In genomic region chr13:51378126-51378525, GRCm38 (mm10) we compare ENCODE assay signal across 9 mouse cellular contexts. TPM values are rescaled to one million over a fixed set of nuclear protein-coding genes. Genes with fewer than 3 reads are reported as not detected.
A peak's percentile ranks its signal among the peaks of the same experiment; 100 is the strongest.
DNase-seq lines count a peak whose midpoint lies in the region; ATAC-seq and TF ChIP-seq lines count a peak whose summit lies in the region.
"Had no signal": no experiment of that assay in that cellular context is flagged by ENCODE, and none has a peak within 500 bp of the region (broad histone marks: within the 10 kb centered on the region; RNA-seq: fewer than 3 reads in every experiment).

No protein-coding gene starts in this region.

- H3K27me3 ChIP-seq in hindbrain, embryonic 10.5 days (ENCODE audit: insufficient read depth, poor library complexity, severe bottlenecking) = no peaks in the 10 kb centered on the region
- H3K27me3 ChIP-seq in hindbrain, embryonic 13.5 days = no peaks in the 10 kb centered on the region
- no peaks in the 10 kb centered on the region for H3K27me3 ChIP-seq in ES-Bruce4 (ENCODE audit: control insufficient read depth, insufficient read depth, low read length, poor library complexity, severe bottlenecking)
- no peaks in the 10 kb centered on the region for H3K27me3 ChIP-seq in embryonic facial prominence, embryonic 14.5 days (replicated peaks; ENCODE audit: control insufficient read depth, insufficient read depth, low read length)
- no peaks in the 10 kb centered on the region for H3K27me3 ChIP-seq in liver, embryonic 16.5 days (ENCODE audit: control insufficient read depth, insufficient read depth, low read depth, low read length)

- 48% methylated on average over 4 of the region's 4 CpGs for WGBS in hindbrain, embryonic 10.5 days
- WGBS in hindbrain, embryonic 13.5 days = 28% methylated on average over 4 of the region's 4 CpGs
- WGBS in embryonic facial prominence, embryonic 14.5 days = 26% methylated on average over 4 of the region's 4 CpGs
- 36% methylated on average over 4 of the region's 4 CpGs for WGBS in liver, embryonic 16.5 days (ENCODE audit: insufficient replicate concordance)

- no peak overlapping the region; the same call in 1 of the 2 replicates for H3K4me3 ChIP-seq in hindbrain, embryonic 10.5 days
- no peak overlapping the region for H3K4me3 ChIP-seq in hindbrain, embryonic 13.5 days
- H3K4me3 ChIP-seq in ES-Bruce4 (ENCODE audit: low read depth, low read length) = no peak overlapping the region
- no peak overlapping the region for H3K4me3 ChIP-seq in embryonic facial prominence, embryonic 14.5 days (ENCODE audit: low read depth, low read length)
- no peak overlapping the region for H3K4me3 ChIP-seq in liver, embryonic 16.5 days (ENCODE audit: low read depth, low read length)

- peaks cover 34% of the 10 kb centered on the region for H3K4me1 ChIP-seq in hindbrain, embryonic 10.5 days (replicated peaks)
- peaks cover 19% of the 10 kb centered on the region for H3K4me1 ChIP-seq in hindbrain, embryonic 13.5 days (replicated peaks)
- H3K4me1 ChIP-seq in ES-Bruce4 (ENCODE audit: control insufficient read depth, insufficient read depth, low read length) = peaks cover 5% of the 10 kb centered on the region
- peaks cover 19% of the 10 kb centered on the region for H3K4me1 ChIP-seq in embryonic facial prominence, embryonic 14.5 days (ENCODE audit: control insufficient read depth, insufficient read depth, low read length)
- H3K4me1 ChIP-seq in liver, embryonic 16.5 days (ENCODE audit: control insufficient read depth, low read depth, low read length) = no peaks in the 10 kb centered on the region

- TF ChIP-seq POLR2A in ES-Bruce4 (IDR thresholded peaks at IDR 0.05; ENCODE audit: insufficient read depth, low read length) = no peak

- no peak for ATAC-seq in hindbrain, embryonic 13.5 days (ENCODE audit: low FRiP score)
- no peak; the same call in 1 of the 2 replicates for ATAC-seq in embryonic facial prominence, embryonic 14.5 days (ENCODE audit: low read depth)
- ATAC-seq in liver, embryonic 16.5 days (ENCODE audit: low read depth) = no peak
- ATAC-seq: CD4-positive, CD25-positive, alpha-beta regulatory T cell, adult 4 months had no signal

- TF ChIP-seq CTCF in ES-Bruce4 (IDR thresholded peaks at IDR 0.05; ENCODE audit: low read depth, low read length) = no peak

- peaks cover 6% of the 10 kb centered on the region; the same call in 1 of the 2 replicates for H3K9me3 ChIP-seq in hindbrain, embryonic 10.5 days
- H3K9me3 ChIP-seq in hindbrain, embryonic 13.5 days = no peaks in the 10 kb centered on the region
- H3K9me3 ChIP-seq in ES-Bruce4 (replicated peaks; ENCODE audit: control insufficient read depth, insufficient read depth, low read length, poor library complexity, severe bottlenecking) = no peaks in the 10 kb centered on the region
- H3K9me3 ChIP-seq in embryonic facial prominence, embryonic 14.5 days (ENCODE audit: control insufficient read depth, low read length) = 0 out of 2 replicates have a peak, but pooled peaks cover 3% of the 10 kb centered on the region
- no peaks in the 10 kb centered on the region for H3K9me3 ChIP-seq in liver, embryonic 16.5 days (replicated peaks; ENCODE audit: control insufficient read depth, low read length)

- H3K4me2 ChIP-seq in hindbrain, embryonic 13.5 days = no peak overlapping the region
- 0 out of 2 replicates have a peak overlapping the region, but pooled peaks have one; percentile 23 for H3K4me2 ChIP-seq in embryonic facial prominence, embryonic 14.5 days (ENCODE audit: low read depth, low read length)
- peak overlapping the region; percentile 18; the same call in 1 of the 2 replicates for H3K4me2 ChIP-seq in liver, embryonic 16.5 days (ENCODE audit: low read depth, low read length)

- no peaks in the 10 kb centered on the region for H3K36me3 ChIP-seq in hindbrain, embryonic 10.5 days
- no peaks in the 10 kb centered on the region for H3K36me3 ChIP-seq in hindbrain, embryonic 13.5 days
- no peaks in the 10 kb centered on the region for H3K36me3 ChIP-seq in ES-Bruce4 (ENCODE audit: control insufficient read depth, insufficient read depth, low read length, poor library complexity, severe bottlenecking)
- no peaks in the 10 kb centered on the region for H3K36me3 ChIP-seq in embryonic facial prominence, embryonic 14.5 days (ENCODE audit: control insufficient read depth, insufficient read depth, low read length)
- H3K36me3 ChIP-seq in liver, embryonic 16.5 days (ENCODE audit: control insufficient read depth, insufficient read depth) = no peaks in the 10 kb centered on the region

- DNase-seq in hindbrain, embryonic 10.5 days (ENCODE audit: low spot score) = peak; percentile 55
- peak; percentile 55 for DNase-seq in embryonic facial prominence, embryonic 14.5 days (ENCODE audit: low spot score)
- no peak for DNase-seq in adrenal gland, adult 18-20 months (ENCODE audit: low spot score in 2 of 2)
- DNase-seq in layer of hippocampus, adult 11-12 months (ENCODE audit: low spot score) = no peak
- DNase-seq in layer of hippocampus, postnatal 25 days (ENCODE audit: extremely low spot score in 1 of 2, low spot score in 1 of 2) = no peak

- H3K27ac ChIP-seq in hindbrain, embryonic 10.5 days = peak overlapping the region; percentile 87
- H3K27ac ChIP-seq in hindbrain, embryonic 13.5 days = no peak overlapping the region
- no peak overlapping the region for H3K27ac ChIP-seq in ES-Bruce4 (ENCODE audit: insufficient read depth, low read length)
- no peak overlapping the region for H3K27ac ChIP-seq in embryonic facial prominence, embryonic 14.5 days (replicated peaks; ENCODE audit: low read depth, low read length)
- no peak overlapping the region for H3K27ac ChIP-seq in liver, embryonic 16.5 days (ENCODE audit: low read length)

- peak; percentile 44; the same call in 1 of the 2 replicates for TF ChIP-seq EP300 in ES-Bruce4 (IDR thresholded peaks at IDR 0.05; ENCODE audit: insufficient read depth, low read depth, low read length)

- H3K9ac ChIP-seq in hindbrain, embryonic 13.5 days = no peak overlapping the region
- no peak overlapping the region for H3K9ac ChIP-seq in ES-Bruce4 (ENCODE audit: low read depth, poor library complexity, severe bottlenecking)
- no peak overlapping the region for H3K9ac ChIP-seq in embryonic facial prominence, embryonic 14.5 days (ENCODE audit: low read depth, low read length)
- no peak overlapping the region for H3K9ac ChIP-seq in liver, embryonic 16.5 days (ENCODE audit: low read depth, low read length)

RNA-seq across cellular contexts. Expression of gene S1pr3, which starts 30.3 kb away (rescaled TPM):
- 48.0 and 50.6 TPM in 2 replicates for polyA plus RNA-seq in hindbrain, embryonic 10.5 days (2016; fragmentation: Nextera tagmentation; extraction: Ambion mirVana)
- polyA plus RNA-seq in hindbrain, embryonic 13.5 days (2015; fragmentation: Nextera tagmentation; extraction: Ambion mirVana) = 14.1 TPM in 2 replicates
- 0.88 and 0.97 TPM in 2 replicates for polyA plus RNA-seq in ES-Bruce4 (2011; ENCODE audit: insufficient read depth, insufficient read length, low read depth, missing spikeins)
- 81.4 and 97.6 TPM in 2 replicates for polyA plus RNA-seq in embryonic facial prominence, embryonic 14.5 days (2014; fragmentation: Nextera tagmentation; extraction: Ambion mirVana)
- polyA plus RNA-seq in liver, embryonic 16.5 days (2015; fragmentation: Nextera tagmentation; extraction: Ambion mirVana) = 1.2 and 1.5 TPM in 2 replicates
- 10 to 100 TPM in 1 of 2 experiments, 1 to 10 TPM in 1; 9.7 to 14.1 TPM for total RNA-seq in adrenal gland, adult 18-20 months (2021)
- 1 to 10 TPM; 5.9 to 6.1 TPM for total RNA-seq in layer of hippocampus, postnatal 25 days (2021)
- polyA plus RNA-seq: CD4-positive, CD25-positive, alpha-beta regulatory T cell, adult 4 months had no signal

Comparison
In these comparisons a context has a peak if more than half of its experiments do, and no peak if none do; other contexts are left out.
1. DNase-seq: peak in hindbrain, embryonic 10.5 days (single experiment) and embryonic facial prominence, embryonic 14.5 days (single experiment); none in adrenal gland, adult 18-20 months (0 of 2), layer of hippocampus, adult 11-12 months (single experiment) and layer of hippocampus, postnatal 25 days (0 of 2).